Mouse (Mus musculus) large intestine, adult 2 months (tissue): ENCODE data around the gene Chst12. TPM values are rescaled to one million over a fixed set of nuclear protein-coding genes. Genes with fewer than 3 reads are reported as not detected.

ENCODE experiments used
- DNase-seq: peaks from one replicate; pipeline ENCODE4 v3.0.0-alpha.2; 2012; ENCODE audit warnings: low read depth, low spot score
- WGBS: fragments of 180-500 bp; shearing (Covaris S2); methylation state at CpG from one replicate; pipeline ENCODE4 v1.1.7; 2018; 5-methylcytosine and 5-hydroxymethylcytosine counted together
- polyA plus RNA-seq: library from polyadenylated mRNA; depleted of rRNA; stranded (reverse); fragments of >200 nt; gene quantifications from 2 replicates; pipeline ENCODE4 v1.2.3, GENCODE M21; 2012; rRNA removed

Gene Chst12
- polyA plus RNA-seq, 1 experiment = 16.8 TPM

GRCm38 (mm10) chr5:140568321-140568970 is 63.1 kb downstream of the Chst12 start:
- 4% methylated on average over 10 of the region's 10 CpGs for WGBS
- peak; percentile 52 for DNase-seq

GRCm38 (mm10) chr5:140569032-140569595 is 63.8 kb downstream of the Chst12 start:
- no peak for DNase-seq
- 79% methylated on average over 16 of the region's 16 CpGs for WGBS

GRCm38 (mm10) chr5:140570223-140570870 is 65.0 kb downstream of the Chst12 start:
- no peak for DNase-seq
- 88% methylated on average over 13 of the region's 13 CpGs for WGBS

GRCm38 (mm10) chr5:140571201-140571600 is 65.9 kb downstream of the Chst12 start:
- no peak for DNase-seq
- 75% methylated on average over 4 of the region's 4 CpGs for WGBS

GRCm38 (mm10) chr5:140571673-140572072 is 66.3 kb downstream of the Chst12 start:
- 62% methylated on average over 10 of the region's 10 CpGs for WGBS
- DNase-seq = no peak

- WGBS = 58% methylated on average over 6 of the region's 6 CpGs
- DNase-seq = no peak
Observed at GRCm38 (mm10) chr5:140572611-140573010, 67.3 kb downstream of the Chst12 start.

Other genes with a start within 250 kb of the Chst12 start
- gene Mad1l1, start 184.0 kb upstream of the Chst12 start, polyA plus RNA-seq = 16.8 and 19.7 TPM in 2 replicates
- 18.9 and 20.9 TPM in 2 replicates for gene Nudt1, start 183.9 kb upstream of the Chst12 start, polyA plus RNA-seq
- gene Mrm2, start 173.7 kb upstream of the Chst12 start, polyA plus RNA-seq = 7.6 and 8.3 TPM in 2 replicates
- gene Snx8, start 116.3 kb upstream of the Chst12 start, polyA plus RNA-seq = 8.8 and 8.9 TPM in 2 replicates
- gene Eif3b, start 86.2 kb upstream of the Chst12 start, polyA plus RNA-seq = 85.5 and 96.5 TPM in 2 replicates
- gene Gm4869, start 59.9 kb upstream of the Chst12 start, polyA plus RNA-seq = 0.03 TPM in 1 of 2 replicates, not detected in the other
- not detected in 2 replicates for gene Grifin, start 59.5 kb downstream of the Chst12 start, polyA plus RNA-seq
- gene Lfng, start 101.8 kb downstream of the Chst12 start, polyA plus RNA-seq = 32.6 and 32.8 TPM in 2 replicates
- 40.8 and 52.7 TPM in 2 replicates for gene Ttyh3, start 143.5 kb downstream of the Chst12 start, polyA plus RNA-seq
- gene Iqce, start 196.8 kb downstream of the Chst12 start, polyA plus RNA-seq = 6.7 and 7.7 TPM in 2 replicates
- gene Brat1, start 199.5 kb downstream of the Chst12 start, polyA plus RNA-seq = 11.0 and 16.6 TPM in 2 replicates
- 3.7 and 4.2 TPM in 2 replicates for gene Amz1, start 218.6 kb downstream of the Chst12 start, polyA plus RNA-seq